8 mouse cellular contexts compared by ENCODE assay signal in the genomic region with DNA sequence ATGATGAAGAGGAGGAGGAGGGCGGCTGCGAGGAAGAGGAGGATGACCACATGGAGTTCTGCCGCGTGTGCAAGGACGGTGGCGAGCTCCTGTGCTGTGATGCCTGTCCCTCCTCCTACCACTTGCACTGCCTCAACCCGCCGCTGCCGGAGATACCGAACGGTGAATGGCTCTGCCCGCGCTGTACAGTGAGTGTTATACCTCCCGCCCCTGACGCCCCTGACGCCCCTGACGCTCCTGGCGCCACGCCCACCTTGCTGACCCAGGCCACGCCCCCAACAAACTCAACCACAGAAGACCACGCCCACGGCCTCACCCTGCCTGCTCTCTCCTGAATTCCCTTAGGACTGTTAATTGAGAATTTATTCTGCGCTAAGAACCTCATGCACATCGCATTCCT. TPM values are rescaled to one million over a fixed set of nuclear protein-coding genes. Genes with fewer than 3 reads are reported as not detected.
DNase-seq lines count a peak whose midpoint lies in the region; ATAC-seq lines count a peak whose summit lies in the region.

No protein-coding gene starts in this region.

- no peak overlapping the region for H3K27ac ChIP-seq in embryonic facial prominence, embryonic 11.5 days (replicated peaks; ENCODE audit: low read depth, low read length)
- H3K27ac ChIP-seq in midbrain, embryonic 11.5 days (ENCODE audit: low read depth, low read length), result no peak overlapping the region

- no peaks in the 10 kb centered on the region for H3K9me3 ChIP-seq in embryonic facial prominence, embryonic 11.5 days (replicated peaks; ENCODE audit: control insufficient read depth, low read length)
- no peaks in the 10 kb centered on the region for H3K9me3 ChIP-seq in midbrain, embryonic 11.5 days (ENCODE audit: control insufficient read depth, low read length)

- peak; percentile 34 for DNase-seq in heart, postnatal 4 days
- no peak for DNase-seq in heart, postnatal 10 days
- peak; percentile 74 for DNase-seq in embryonic facial prominence, embryonic 11.5 days (ENCODE audit: low spot score)
- peak; percentile 25 for DNase-seq in kidney, postnatal 14 days
- DNase-seq in midbrain, embryonic 11.5 days (ENCODE audit: low spot score, missing footprints), result peak; percentile 93
- DNase-seq in thymus, postnatal 4 days, result peak; percentile 68
- DNase-seq in frontal cortex, postnatal 14 days (ENCODE audit: low spot score in 2 of 2), result no peak
- DNase-seq in urinary bladder, postnatal 4 days (ENCODE audit: low spot score in 2 of 2), result no peak

- 1% methylated on average over 24 of the region's 24 CpGs for WGBS in embryonic facial prominence, embryonic 11.5 days
- under 1% methylated on average over 24 of the region's 24 CpGs for WGBS in midbrain, embryonic 11.5 days

- H3K4me2 ChIP-seq in embryonic facial prominence, embryonic 11.5 days (ENCODE audit: low read depth, low read length), result peak overlapping the region; percentile 26
- H3K4me2 ChIP-seq in midbrain, embryonic 11.5 days, result peak overlapping the region; percentile 50

- no peaks in the 10 kb centered on the region for H3K36me3 ChIP-seq in embryonic facial prominence, embryonic 11.5 days (replicated peaks; ENCODE audit: control insufficient read depth, insufficient read depth, low read depth, low read length)
- H3K36me3 ChIP-seq in midbrain, embryonic 11.5 days (ENCODE audit: control insufficient read depth, insufficient read depth, low read length), result no peaks in the 10 kb centered on the region

- no peak overlapping the region for H3K9ac ChIP-seq in embryonic facial prominence, embryonic 11.5 days (replicated peaks; ENCODE audit: low read length)
- no peak overlapping the region for H3K9ac ChIP-seq in midbrain, embryonic 11.5 days (ENCODE audit: low read length)

- no peak for ATAC-seq in embryonic facial prominence, embryonic 11.5 days (replicated peaks; ENCODE audit: insufficient number of reproducible peaks, low FRiP score, low TSS enrichment, low read depth)
- peak; percentile 71 for ATAC-seq in midbrain, embryonic 11.5 days (ENCODE audit: low FRiP score)

- intact Hi-C loops in heart, postnatal 10 days (cut with DNase I), result no loop called here

- no peaks in the 10 kb centered on the region; the same call in 1 of the 2 replicates for H3K27me3 ChIP-seq in embryonic facial prominence, embryonic 11.5 days (ENCODE audit: control insufficient read depth, insufficient read depth, low read length)
- peaks cover 6% of the 10 kb centered on the region; the same call in 1 of the 2 replicates for H3K27me3 ChIP-seq in midbrain, embryonic 11.5 days (ENCODE audit: control insufficient read depth, insufficient read depth, low read length)

- H3K4me3 ChIP-seq in embryonic facial prominence, embryonic 11.5 days (ENCODE audit: low read depth, low read length), result no peak overlapping the region
- peak overlapping the region; percentile 20 for H3K4me3 ChIP-seq in midbrain, embryonic 11.5 days (ENCODE audit: low read depth, low read length)

- no peaks in the 10 kb centered on the region for H3K4me1 ChIP-seq in embryonic facial prominence, embryonic 11.5 days (ENCODE audit: control insufficient read depth, insufficient read depth, low read length)
- H3K4me1 ChIP-seq in midbrain, embryonic 11.5 days (ENCODE audit: control insufficient read depth, insufficient read depth, low read length), result peaks cover 13% of the 10 kb centered on the region

RNA-seq across cellular contexts. Expression of a gene that starts 22.4 kb away (rescaled TPM):
- under 1 TPM; 0.17 to 0.18 TPM for total RNA-seq in heart, postnatal 4 days (2021)
- under 1 TPM; 0.05 to 0.17 TPM for total RNA-seq in heart, postnatal 10 days (2021)
- polyA plus RNA-seq in embryonic facial prominence, embryonic 11.5 days (2014; fragmentation: Nextera tagmentation; extraction: Ambion mirVana), result 0.14 TPM in 2 replicates
- polyA plus RNA-seq in midbrain, embryonic 11.5 days (2014; fragmentation: Nextera tagmentation; extraction: Ambion mirVana), result 0.56 and 0.66 TPM in 2 replicates

RNA-seq across cellular contexts. Expression of a gene that starts 35.3 kb away (rescaled TPM):
- total RNA-seq in heart, postnatal 4 days (2021), result 100 to 1,000 TPM; 312 to 319 TPM
- 100 to 1,000 TPM; 283 to 290 TPM for total RNA-seq in heart, postnatal 10 days (2021)
- polyA plus RNA-seq in embryonic facial prominence, embryonic 11.5 days (2014; fragmentation: Nextera tagmentation; extraction: Ambion mirVana), result 404 and 441 TPM in 2 replicates
- polyA plus RNA-seq in midbrain, embryonic 11.5 days (2014; fragmentation: Nextera tagmentation; extraction: Ambion mirVana), result 357 and 368 TPM in 2 replicates

RNA-seq across cellular contexts. Expression of a gene that starts 42.1 kb away (rescaled TPM):
- total RNA-seq in heart, postnatal 4 days (2021), result 100 to 1,000 TPM; 105 to 116 TPM
- 100 to 1,000 TPM in 1 of 2 experiments, 10 to 100 TPM in 1; 95.9 to 112 TPM for total RNA-seq in heart, postnatal 10 days (2021)
- polyA plus RNA-seq in embryonic facial prominence, embryonic 11.5 days (2014; fragmentation: Nextera tagmentation; extraction: Ambion mirVana), result 0.41 and 1.0 TPM in 2 replicates
- 1.1 and 1.7 TPM in 2 replicates for polyA plus RNA-seq in midbrain, embryonic 11.5 days (2014; fragmentation: Nextera tagmentation; extraction: Ambion mirVana)

Comparison
In these comparisons a context has a peak if more than half of its experiments do, and no peak if none do; other contexts are left out.
1. DNase-seq: peak in heart, postnatal 4 days (single experiment), embryonic facial prominence, embryonic 11.5 days (single experiment), kidney, postnatal 14 days (single experiment), midbrain, embryonic 11.5 days (single experiment) and thymus, postnatal 4 days (single experiment); none in heart, postnatal 10 days (0 of 2), frontal cortex, postnatal 14 days (0 of 2) and urinary bladder, postnatal 4 days (0 of 2).